Mouse (Mus musculus) small intestine, adult 2 months (tissue): Measurements from ENCODE around the gene Nnmt.

ENCODE experiments used
- CTCF ChIP-seq: fragments of 200-500 bp; IDR thresholded peaks from 2 replicates; pipeline ENCODE4 v1.5.1; 2012; ENCODE audit warnings: low read depth, mild to moderate bottlenecking, control low read depth, inconsistent platforms, low read length, moderate library complexity, mixed read lengths; ENCODE audit not compliant: insufficient replicate concordance, insufficient read length; ENCODE audit errors: extremely low read depth
- POLR2A ChIP-seq: fragments of 200-500 bp; IDR thresholded peaks from 2 replicates; pipeline ENCODE4 v1.6.1; 2012; ENCODE audit warnings: low read depth, mild to moderate bottlenecking, control low read depth, inconsistent platforms, low read length, moderate library complexity

GRCm38 (mm10) chr9:48646251-48646650, 41.3 kb upstream of the Nnmt start:
- TF ChIP-seq CTCF = peak; percentile 81; the same call in 1 of the 2 replicates
- no peak for TF ChIP-seq POLR2A
